Mouse (Mus musculus) CD4-positive helper T cell, adult 2 months (primary cell): ENCODE results near the gene A330070K13Rik.

Experiments
- DNase-seq: peaks from one replicate; pipeline ENCODE4 v3.0.0-alpha.2; 2012; ENCODE audit warnings: low read depth, missing footprints, low spot score

Gene A330070K13Rik

GRCm38 (mm10) chr5:130384222-130384912 lies at the start of gene A330070K13Rik:
TSS of gene A330070K13Rik (minus strand) at chr5:130384631.
- no peak for DNase-seq

- no peak for DNase-seq
These were observed 27.1 kb upstream of the A330070K13Rik start for GRCm38 (mm10) chr5:130411516-130411915.

- no peak for DNase-seq
These were observed 25.3 kb upstream of the A330070K13Rik start for GRCm38 (mm10) chr5:130409706-130410105.

GRCm38 (mm10) chr5:130405201-130405600 lies 20.8 kb upstream of the A330070K13Rik start:
- no peak for DNase-seq

GRCm38 (mm10) chr5:130400136-130400917 lies 15.9 kb upstream of the A330070K13Rik start:
- DNase-seq, result no peak

- DNase-seq, result no peak
These were observed 10.7 kb upstream of the A330070K13Rik start for GRCm38 (mm10) chr5:130395142-130395541.

- no peak for DNase-seq
These were observed 10.0 kb upstream of the A330070K13Rik start for GRCm38 (mm10) chr5:130394386-130394785.

- no peak for DNase-seq
These were observed 9.4 kb upstream of the A330070K13Rik start for GRCm38 (mm10) chr5:130393618-130394355.

- no peak for DNase-seq
These were observed 2.0 kb upstream of the A330070K13Rik start for GRCm38 (mm10) chr5:130386418-130386817.

GRCm38 (mm10) chr5:130375411-130375810 lies 9.0 kb downstream of the A330070K13Rik start:
- no peak for DNase-seq

GRCm38 (mm10) chr5:130369237-130369636 lies 15.2 kb downstream of the A330070K13Rik start, which contains the start of gene Caln1:
TSS of gene Caln1 (plus strand) at chr5:130369455.
- DNase-seq, result no peak

GRCm38 (mm10) chr5:130368236-130368635 lies 16.2 kb downstream of the A330070K13Rik start:
- no peak for DNase-seq

GRCm38 (mm10) chr5:130363773-130364172 lies 20.7 kb downstream of the A330070K13Rik start:
- no peak for DNase-seq

- no peak for DNase-seq
These were observed 21.3 kb downstream of the A330070K13Rik start for GRCm38 (mm10) chr5:130363111-130363510.

- no peak for DNase-seq
These were observed 29.2 kb downstream of the A330070K13Rik start for GRCm38 (mm10) chr5:130355223-130355622.

- DNase-seq, result no peak
These were observed 38.6 kb downstream of the A330070K13Rik start for GRCm38 (mm10) chr5:130345871-130346270.

GRCm38 (mm10) chr5:130344999-130345398 lies 39.4 kb downstream of the A330070K13Rik start:
- DNase-seq, result no peak

- no peak for DNase-seq
These were observed 43.8 kb downstream of the A330070K13Rik start for GRCm38 (mm10) chr5:130340656-130341055.

- DNase-seq, result no peak
These were observed 49.0 kb downstream of the A330070K13Rik start for GRCm38 (mm10) chr5:130335462-130335861.

GRCm38 (mm10) chr5:130333971-130334370 lies 50.5 kb downstream of the A330070K13Rik start:
- DNase-seq, result no peak

GRCm38 (mm10) chr5:130333566-130333965 lies 50.9 kb downstream of the A330070K13Rik start:
- no peak for DNase-seq

- no peak for DNase-seq
These were observed 53.2 kb downstream of the A330070K13Rik start for GRCm38 (mm10) chr5:130331206-130331605.
